Mouse (Mus musculus): ENCODE measurements around the gene Srm.

The Srm gene

DNA sequence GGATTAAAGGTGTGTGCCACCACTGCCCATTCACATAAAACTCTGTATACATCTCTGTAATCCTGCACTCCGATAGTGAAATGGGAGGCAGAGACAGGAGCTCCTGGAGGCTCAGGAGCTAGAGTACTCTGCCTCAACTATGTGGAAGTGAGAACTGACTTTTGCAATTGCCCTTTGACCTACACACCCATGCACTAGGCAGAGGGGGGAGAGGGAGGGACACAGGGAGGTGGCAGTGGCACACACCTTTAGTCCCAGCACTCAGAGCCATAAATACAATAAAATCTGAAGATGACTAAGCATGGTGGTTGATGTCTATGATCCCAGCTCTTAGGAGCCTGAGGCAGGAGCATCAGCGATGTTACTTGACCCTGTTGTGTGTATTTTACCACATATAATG is 48.2 kb downstream of the Srm start:
- no peak for DNase-seq

DNA sequence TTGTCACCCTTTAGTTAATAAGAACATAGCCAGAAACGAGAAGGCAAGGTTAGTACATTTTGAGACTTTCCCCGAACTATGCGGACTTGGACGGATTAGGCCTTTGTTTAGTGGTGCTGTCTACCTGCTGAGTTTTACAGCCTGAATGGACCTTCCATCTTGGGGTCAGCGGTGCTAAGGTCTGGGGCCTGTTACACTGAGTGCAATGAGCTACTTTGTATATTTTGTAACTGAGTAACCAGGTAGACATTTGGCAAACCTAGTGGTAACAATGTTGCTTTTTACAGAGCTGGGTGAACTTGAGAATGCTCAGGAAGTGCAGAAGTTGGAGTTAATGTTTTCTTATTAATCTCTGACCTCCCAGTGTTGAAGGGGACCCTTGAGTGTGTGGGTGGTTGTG is 49.8 kb downstream of the Srm start:
- peak; percentile 30 to 60 for DNase-seq

DNA sequence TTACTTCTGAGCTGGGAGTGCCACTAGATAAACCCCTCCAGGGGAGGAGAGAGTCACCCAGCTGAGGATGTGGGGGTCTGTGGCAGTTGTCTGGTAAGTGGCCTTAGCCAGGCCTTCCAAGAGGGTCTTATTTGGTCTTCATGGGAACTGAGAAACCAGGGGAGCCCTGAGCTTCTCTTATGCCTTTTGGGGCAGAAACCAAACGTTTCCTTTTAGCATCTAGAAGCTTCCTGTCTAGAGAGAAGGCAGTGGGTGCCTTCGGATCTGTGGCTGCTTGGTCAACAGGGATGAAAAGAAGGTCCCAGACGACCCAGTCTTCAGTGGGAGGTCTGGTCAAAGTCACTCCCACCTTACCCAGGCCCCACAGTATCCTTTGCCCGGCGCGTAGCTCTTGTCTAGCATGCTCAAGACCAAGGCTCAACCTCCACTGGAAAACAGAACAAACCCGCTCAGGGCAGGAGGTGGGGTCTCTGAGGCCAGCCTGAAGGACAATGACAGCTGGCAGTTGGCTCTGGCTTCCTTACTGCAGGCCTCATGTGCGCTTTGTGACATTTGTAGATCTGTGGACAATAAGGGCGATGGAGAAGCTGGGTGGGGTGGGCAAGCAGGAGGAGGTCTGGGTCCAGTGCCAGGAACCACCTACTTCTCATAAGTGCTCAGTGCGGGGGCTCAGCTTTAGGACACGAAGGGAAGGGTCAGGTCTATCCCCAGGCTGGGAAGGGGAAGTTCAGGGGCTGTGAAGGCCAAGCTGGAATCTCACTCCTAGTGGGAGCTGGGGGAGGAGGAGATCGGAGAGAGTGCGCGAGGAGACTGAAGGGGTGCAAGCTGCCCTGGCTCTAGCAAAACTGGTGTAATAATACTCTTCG is 52.2 kb downstream of the Srm start, which contains the start of gene Gm572:
Gene Gm572, plus strand, starts transcription at position 27 of the 866 bp plus-strand sequence.
- DNase-seq, result peak in 1 of 2 experiments; percentile 31

GRCm38 (mm10) chr4:148644157-148644511 is 52.8 kb downstream of the Srm start:
- peak; percentile 84 to 88 for DNase-seq

All from kidney, postnatal 4 days (tissue).